Mouse (Mus musculus) ovary, adult 18-20 months (tissue): ENCODE results near the gene Cldn14.
A peak's percentile ranks its signal among the peaks of the same experiment; 100 is the strongest.

Experiments used
- DNase-seq: peaks from one replicate; pipeline ENCODE4 v3.0.0; 2022; ENCODE audit warnings: low spot score, mixed read lengths

Gene Cldn14

DNA sequence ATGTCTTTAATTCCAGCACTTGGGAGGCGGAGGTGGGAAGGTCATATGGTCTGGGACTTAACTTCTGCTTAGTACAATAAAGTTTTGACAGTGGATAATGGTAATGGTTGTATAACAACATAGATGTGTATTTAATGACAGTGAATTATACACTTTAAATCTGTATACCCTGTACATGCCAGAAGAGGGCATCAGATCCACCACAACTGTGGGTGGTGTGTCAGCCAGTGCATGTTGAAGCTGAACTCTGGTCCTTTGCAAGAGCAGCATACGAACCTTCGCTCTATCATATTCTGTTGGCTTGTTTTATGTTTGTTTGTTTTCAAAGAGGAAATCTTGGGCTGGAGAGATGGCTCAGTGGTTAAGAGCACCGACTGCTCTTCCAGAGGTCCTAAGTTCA is 61.2 kb downstream of the Cldn14 start:
- no peak for DNase-seq

DNA sequence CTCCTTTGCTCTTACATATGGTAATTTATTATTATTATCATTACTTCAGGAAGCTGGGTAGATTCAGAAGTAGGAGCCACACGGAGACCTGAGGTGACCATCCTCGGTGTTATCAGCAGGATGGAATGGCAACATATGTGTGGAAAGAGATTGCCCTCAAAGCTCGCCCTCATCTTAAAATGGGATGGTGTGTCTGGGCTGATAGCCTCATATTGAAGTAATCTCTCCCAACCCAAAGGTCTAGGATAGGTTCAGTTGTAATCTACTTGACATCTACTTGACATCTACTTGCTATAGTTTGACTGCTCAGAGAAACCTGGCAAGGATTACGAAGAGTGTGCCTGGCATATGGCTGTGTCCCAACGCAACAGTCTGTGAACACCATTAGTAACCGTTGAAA is 64.3 kb downstream of the Cldn14 start:
- no peak for DNase-seq

DNA sequence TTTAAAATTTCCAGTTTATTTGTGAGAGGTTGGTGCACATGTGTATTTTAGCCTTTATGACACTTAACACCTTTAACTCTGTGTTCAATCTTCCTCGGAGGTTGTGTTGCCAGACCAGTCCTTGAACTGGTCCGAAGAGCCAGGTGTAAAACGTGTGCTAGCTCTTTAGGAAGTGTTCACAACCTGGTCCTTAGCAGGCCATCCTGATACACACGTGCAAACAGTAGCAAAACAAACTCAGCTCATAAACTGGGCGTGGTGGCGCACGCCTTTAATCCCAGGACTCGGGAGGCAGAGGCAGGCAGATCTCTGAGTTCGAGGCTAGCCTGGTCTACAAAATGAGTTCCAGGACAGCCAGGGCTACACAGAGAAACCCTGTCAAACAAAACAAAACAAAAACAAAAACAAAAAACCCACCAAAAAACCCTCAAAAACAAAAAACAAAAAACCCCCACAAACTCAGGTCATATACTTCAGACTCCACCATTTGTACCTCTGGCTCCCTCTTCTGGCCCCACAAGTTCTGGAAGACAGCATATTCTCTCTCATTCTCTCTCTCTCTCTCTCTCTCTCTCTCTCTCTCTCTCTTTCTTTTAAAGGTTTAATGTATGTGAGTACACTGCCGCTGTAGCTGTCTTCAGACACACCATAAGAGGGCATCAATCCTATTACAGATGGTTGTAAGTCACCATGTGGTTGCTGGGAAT is 65.7 kb downstream of the Cldn14 start:
- DNase-seq = no peak

DNA sequence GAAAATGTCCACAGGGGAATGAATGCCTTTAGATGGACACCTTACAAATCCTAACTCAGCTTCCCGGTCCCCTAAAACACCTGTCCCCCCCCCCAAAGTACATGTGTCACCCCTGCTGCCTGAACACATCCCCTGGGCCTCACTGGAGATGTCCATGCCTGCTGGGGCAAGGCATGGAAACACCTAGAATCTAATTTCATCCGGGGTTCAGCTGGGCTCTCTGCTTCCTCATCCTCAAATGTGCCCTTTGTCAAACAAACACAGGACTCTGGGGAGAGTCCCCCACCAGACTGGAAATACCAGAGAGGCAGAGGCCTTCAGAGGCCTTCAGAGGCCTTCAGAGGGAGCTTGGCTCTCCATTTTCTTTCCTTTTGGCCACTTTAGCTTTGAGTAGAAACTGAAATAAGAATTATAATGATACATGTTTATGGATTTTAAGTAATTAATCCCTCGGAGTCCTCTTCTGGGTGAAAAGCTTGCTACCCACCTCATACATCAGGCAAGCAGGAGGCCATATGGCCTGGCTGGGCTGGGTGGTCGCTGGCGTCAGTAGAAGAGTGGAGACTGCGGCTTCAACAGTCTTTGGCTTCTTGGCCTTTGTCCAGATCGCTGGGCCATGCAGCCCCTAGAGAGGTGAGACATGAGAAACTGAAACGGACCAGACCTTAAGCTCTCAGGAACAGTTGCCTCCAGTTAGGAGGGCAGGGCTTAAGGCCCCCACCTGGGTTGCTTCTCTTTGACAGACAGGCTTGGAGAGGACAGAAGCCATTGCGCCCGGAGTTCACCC is 66.7 kb downstream of the Cldn14 start:
- DNase-seq = no peak

DNA sequence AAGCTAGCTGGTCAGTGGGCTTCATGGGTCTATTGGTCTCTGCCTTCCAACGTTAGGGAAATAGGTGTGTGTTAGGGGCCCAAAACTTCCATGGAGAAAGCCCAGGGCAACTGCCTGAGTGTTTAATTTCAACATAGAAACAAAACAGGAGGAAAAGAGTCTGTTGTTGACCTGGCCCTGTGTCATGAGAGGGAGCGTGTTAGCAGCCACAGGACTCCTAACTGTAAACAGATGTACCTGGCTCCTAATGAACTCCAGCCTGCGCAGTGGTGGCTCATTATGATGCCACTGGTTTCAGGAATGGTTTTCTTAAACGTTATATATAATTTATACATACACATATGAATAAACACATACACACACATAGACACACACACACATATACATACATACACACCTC is 68.7 kb downstream of the Cldn14 start:
- no peak for DNase-seq

DNA sequence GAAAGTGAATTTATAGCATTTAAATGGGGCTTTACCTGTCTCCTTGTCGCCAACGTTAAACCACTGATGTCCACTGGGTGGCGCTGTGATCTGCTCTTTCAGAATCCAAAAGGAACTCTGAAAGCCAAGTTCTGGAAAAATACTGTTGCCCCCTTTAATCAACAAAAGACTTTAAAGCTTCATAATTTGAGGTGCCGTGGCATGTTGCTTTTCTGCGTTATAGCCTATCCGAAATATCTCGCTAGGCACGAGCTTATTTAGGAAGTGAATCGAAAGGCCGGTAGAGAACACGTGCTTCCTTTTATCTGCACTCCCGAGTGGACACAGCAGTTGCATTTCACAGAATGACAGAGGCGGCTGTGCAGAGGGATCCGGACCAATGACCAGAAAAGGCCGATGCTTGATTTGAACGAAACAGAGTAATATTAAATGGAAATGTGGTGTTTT is 70.2 kb downstream of the Cldn14 start:
- DNase-seq = no peak

DNA sequence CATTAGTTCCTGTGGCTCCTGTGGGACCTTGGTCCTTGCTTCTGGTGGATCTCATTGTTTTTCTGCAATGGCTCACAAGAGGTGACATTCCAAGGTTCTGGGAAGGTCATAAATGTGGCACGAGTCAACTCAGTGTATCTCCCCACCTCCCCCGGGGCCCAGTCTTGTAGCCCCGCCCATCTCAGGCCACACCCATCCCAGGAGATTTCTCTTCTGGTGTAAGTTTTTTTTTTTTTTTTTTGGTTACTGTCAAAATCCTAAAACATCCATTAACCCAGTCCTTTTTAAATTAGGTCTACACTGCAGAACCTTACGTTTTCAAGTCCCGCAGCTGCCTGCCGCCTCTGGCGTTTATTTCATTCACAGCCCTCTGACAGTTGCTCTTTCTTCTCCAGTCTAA is 73.6 kb downstream of the Cldn14 start:
- DNase-seq = no peak

DNA sequence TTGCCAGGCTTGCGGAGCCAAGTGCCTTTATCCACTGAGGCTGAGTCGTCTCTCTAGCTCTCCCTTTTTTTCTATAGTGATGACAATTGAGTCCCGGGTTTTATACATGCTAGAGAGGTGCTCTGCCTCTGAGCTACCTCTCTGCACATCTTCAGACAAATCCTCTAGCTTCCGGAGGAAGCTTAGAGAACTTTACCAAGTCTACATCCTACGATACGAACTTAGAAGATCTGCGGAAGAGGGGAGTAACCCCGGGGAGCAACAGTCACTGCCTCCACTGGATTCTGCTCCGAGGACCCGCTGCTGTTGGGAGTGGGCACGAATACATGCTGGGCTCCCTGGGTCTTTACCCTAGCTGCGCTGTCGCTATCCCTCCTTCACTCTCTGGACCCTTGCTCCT is 74.0 kb downstream of the Cldn14 start:
- no peak for DNase-seq

DNA sequence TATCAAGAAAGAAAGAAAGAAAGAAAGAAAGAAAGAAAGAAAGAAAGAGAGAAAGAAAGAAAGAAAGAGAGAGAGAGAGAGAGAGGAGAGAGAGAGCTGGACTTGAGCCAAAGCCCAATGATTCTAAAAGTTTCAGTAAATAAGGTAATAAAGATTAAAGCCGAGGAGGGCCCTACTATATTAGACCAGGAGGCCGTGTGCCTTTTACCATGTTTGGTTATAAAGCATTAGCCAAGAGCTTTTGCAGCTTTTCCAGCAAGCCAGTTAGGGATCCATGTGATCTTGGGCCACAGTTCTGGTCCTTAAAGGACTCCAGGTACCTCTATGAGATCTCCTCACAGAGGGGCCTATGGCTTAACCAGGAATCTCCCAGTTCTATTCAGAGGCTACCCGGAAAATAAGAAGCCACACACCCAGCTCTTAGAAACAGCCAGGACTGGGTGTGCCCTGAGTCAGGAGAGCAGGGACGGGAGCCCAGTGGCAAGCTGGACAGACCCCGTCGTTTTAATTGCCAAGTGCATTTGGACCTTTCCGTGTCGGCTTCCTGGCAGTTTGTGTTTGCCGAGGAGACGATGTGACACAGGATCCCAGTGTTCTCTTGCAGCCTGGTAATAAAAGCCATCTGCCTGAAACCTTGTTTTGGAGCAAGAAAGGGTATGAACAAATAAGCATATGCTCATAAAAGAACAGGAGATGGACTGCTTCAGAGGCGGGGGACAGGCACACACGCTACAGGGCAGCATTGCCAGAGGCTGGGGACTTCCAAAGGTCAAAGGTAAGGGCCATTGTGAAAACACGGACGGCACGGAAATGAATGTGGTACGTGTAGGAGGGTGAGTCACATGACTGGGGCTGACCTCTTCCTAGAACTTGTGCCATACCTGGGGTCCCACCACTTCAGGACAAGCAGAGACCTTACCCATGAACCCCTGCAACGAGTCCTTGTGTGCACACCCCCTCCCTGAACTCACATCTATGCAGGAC is 76.2 kb downstream of the Cldn14 start:
- DNase-seq = no peak

DNA sequence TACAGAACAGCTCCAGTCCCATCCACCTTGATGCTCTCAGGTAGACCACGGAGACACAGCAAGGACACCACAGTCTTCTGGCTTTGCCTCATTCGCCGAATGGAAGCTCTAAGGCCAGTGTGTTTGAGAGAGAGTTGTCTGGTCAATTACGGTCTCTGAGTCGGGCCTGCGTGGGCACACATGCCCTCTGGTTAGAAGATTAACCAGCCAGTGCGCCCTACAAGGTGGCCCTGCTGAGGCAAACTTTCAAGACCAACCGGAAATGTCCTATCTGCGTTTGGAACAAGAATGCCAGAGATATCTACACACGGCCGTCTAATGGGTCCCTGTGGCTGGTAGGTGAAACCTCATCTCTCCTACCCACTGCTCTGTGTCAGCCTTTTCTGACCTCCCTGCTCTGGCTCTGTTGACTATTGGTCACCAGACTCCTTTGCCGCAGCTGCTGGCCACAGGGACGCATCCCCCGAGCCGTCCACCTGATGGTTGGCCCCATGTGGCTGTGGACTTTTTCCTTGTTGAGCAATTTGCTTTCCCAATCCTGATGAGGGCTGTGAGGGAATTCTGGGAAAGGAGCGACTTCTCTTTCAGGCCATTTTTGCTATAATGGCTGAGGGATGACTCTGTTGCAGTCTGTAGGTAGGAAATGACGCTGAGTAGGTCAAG is 79.1 kb downstream of the Cldn14 start:
- DNase-seq = no peak

DNA sequence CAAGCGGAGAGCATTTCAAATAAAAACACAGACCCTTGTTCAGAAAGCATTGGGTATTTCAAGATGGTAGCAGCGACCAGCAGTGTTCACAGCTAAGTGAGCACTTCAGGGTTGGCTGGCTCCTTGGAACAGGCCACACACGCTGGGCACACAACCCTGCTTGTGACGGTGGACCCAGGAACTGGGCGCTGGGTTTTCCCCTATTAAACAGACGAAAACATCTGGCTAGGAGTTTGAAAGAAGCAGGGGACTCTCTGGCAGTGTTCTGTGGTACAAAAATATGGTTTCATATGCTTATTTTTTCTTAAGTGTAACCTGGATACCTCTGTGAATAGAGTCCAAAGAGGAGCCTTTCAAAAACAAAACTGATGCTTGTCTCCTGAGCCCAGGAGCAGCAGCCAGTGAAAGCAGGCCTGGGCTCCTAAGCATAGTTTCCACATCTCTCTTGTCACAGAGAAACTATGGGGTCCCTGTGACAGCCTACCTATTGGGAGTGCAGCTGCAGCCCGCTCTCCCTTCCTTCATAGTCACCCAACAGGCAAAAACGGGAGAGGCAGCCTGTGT is 82.9 kb downstream of the Cldn14 start:
- no peak for DNase-seq

DNA sequence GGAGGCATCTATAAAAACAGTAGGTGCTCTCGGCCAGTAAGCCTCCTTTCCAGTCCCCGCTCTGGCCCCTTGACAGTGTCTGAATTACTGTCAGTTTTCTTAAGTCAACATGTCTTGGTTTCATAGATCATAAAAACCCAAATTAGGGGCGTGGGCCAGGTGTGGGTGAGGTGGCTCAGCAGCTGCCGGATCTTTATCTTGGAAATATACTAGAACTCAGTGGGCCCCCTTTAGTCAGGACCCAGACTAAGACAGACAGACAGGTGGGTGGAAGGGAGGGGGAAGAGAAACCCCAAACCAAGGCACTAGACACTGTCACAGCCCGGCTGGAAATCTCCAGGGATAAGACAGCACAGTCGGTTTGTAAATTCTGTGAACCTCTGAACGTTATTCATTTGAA is 84.8 kb downstream of the Cldn14 start:
- no peak for DNase-seq

DNA sequence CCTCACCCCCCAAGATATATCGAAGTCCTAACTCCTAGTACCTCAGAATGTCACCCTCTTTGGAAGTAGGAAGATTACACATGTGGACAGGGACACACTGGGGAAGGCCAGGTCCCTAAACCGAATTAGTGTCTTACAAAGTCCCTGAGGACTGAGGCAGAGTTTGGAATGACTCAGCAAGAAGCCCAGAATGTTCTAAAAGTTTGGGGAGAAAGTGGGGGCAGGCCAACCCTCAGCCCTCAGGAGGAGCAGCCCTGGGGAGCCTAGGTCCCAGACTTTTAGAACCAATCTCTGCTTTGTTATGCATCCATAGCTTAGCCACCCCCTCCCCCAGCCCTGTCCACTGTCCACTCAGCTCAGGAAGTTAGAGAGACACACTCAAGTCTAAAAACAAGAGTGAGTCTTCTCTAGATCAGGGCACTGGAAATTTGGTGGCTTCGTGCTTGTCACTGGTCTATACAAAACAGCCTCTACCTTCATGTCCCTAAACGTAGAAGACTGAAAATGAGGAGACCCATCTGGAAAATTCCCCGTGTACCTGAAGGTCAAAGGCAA is 85.7 kb downstream of the Cldn14 start:
- no peak for DNase-seq

DNA sequence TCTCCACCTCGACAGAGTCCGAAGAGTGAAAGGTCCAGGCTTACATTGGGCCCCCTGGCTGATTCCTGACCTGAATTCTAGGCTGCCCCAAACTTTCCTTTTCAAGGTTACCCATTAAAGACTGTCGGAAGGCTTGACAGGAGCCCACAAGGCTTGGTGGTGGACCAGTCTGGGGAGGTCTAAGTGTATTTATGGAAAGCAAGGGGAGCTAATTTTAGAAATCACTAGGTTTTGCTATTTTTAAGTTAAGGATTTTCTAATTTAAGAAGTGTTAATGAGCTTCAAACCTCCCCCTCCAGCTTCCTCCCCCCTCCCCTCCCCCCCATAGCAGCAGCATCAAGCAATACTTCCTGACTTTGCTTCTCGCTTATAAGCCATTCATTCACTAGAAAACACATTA is 88.0 kb downstream of the Cldn14 start:
- no peak for DNase-seq

DNA sequence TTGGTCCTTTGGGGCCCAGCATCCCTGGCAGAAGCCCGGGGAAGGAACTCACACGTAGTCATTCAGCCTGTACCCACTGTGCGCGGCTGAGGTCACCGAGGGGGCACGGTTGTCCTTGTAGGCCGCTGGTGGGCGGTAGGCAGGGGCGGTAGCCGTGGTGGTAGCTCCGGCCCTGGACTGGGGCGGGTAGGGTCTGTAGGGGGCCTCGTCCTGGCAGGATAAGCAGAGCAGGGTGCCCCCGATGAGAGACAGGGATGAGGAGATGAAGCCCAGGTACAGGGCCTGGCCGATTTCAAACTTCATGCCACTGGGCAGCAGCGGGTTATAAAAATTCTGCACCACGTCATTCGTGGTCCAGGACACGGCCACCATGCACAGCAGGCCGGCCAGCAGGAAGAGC is 89.4 kb downstream of the Cldn14 start:
- DNase-seq = no peak

DNA sequence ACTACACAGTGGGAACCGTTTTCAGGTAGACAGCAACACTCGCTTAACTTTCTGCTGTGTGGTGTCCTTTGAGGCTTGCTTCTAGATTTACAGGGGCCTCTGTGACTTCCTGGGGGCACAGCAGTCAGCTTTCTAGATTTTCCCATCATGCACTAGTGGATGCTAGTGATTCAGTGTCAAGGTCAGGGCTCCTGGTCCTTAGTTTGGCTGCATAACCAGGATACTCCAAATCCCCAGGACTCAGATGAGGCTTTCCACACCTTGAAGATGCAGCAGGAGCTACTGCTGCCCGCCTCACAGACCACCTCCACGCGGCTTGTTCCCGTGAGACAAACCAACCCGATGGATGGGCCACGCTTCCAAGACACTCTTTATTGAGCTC is 90.0 kb downstream of the Cldn14 start:
- no peak for DNase-seq

DNA sequence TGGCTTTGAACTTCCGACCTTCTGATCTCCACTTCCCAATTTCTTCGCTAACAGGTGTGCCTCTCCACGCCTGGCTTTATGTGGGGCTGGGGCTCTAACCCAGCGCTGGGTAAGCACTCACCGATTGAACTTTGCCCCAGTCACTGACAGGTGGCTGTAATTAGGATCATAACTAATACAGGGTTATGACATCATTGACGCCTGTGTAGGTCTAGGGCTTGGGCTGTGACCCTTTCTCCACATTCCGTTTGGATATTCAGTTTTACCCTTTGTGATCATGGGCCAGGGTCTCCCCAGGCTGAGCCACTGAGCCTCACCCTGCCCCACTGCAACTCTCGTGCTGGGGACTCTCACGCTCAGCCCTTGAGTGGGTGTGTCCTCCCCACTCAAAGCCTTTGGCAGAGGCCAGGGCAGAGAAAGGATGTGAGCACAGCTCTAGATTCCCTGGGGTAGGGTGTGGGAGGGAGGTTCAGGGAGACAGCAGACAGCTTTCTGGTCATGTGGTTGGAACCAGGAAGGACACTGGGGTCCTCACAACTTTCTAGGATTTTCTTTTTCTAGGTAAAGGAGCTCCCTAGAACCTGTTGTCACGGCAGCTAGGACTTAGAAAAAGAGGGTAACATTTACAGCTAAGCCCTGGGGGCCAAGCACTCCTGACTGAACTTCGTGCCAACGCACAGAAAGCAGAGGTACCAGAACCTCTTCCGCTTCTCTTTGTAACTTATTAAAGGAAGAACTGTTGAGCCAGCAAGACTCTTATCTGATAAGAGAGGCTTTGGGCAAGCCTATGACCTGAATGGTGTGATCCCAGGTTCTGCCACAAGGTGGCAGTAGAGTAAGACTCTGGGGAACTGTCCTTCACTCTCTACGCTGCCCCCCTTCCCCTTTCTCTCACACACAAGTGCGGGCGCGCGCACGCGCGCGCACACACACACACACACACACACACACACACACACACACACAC is 90.6 kb downstream of the Cldn14 start:
- peak; percentile 40 for DNase-seq

DNA sequence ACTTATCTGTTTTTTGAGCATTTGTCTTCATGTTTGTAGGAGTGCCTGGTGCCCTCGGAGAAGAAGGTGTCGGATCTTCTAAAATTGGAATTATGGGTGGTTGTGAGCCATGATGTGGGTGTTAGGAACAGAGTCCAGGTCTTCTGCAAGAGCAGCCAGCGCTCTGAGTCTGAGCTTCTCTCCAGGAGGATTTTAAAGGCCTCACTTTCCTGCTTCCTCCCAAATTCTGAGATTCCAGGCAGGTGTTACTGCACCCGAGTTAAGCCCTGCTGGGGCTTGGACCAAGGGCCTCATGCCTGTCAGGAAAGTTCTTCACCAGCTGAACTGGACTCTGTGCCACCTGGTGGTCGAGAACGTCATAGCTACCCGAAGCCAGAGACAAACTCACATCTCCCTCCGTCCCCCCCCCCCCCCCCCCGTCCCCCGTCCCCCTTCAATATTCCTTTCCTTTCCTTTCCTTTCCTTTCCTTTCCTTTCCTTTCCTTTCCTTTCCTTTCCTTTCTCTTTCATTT is 93.2 kb downstream of the Cldn14 start:
- no peak for DNase-seq

DNA sequence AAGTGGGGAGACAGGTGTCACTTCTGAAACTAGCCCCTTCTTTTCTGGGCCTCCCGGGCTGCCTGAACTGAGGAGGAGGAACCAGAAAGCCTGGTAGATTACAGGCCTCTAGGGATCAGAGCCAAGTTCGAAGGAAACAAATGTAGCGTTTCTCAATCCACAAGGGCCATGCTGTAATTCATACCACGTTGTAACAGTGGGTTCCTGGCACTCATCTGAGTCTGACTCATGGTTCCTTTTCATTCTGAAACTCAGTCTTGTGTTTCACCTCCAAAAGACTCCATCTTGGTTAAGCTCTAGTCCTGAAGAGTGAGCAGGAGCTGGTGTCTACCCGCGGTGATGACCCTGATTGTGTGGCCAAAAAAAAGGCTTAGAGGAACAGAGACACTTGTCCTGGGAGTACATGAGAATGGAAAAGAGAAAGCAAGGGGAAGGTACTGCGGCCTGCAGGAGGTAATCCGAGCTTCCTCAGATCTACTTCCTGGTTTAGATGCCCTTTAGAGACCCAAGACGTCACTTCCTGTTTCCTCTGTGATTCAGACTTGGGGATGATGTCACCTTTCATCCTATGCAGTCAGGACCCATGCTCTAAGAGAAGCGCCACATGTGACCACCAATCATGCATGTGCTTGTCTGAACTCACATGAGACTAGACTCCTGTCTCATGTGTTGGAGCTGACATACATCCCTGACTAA is 94.6 kb downstream of the Cldn14 start:
- DNase-seq = no peak
